Mouse (Mus musculus): ENCODE results near the gene Gm28557. TPM values are rescaled to one million over a fixed set of nuclear protein-coding genes. Genes with fewer than 3 reads are reported as not detected.

Gene Gm28557
- total RNA-seq, 4 experiments from 2014 or later, result 3.1 to 4.3 (median 3.5) TPM

Other genes with a start within 250 kb of the Gm28557 start
- 1 to 10 TPM; 1.4 to 3.0 (median 2.3) TPM for gene Gm10767, start 203.7 kb downstream of the Gm28557 start, total RNA-seq (2022)
- 1 to 10 TPM; 4.2 to 5.4 (median 4.7) TPM for gene Zfp712, start 47.4 kb downstream of the Gm28557 start, total RNA-seq (2022)
- gene Zfp708, start 10.6 kb downstream of the Gm28557 start, total RNA-seq (2022), result 1 to 10 TPM; 2.2 to 2.7 (median 2.6) TPM
- under 1 TPM; 0.25 to 0.78 (median 0.54) TPM for gene Rslcan18, start 7.7 kb upstream of the Gm28557 start, total RNA-seq (2022)
- 10 to 100 TPM in 2 of 4 experiments, 1 to 10 TPM in 2; 8.4 to 13.8 (median 11.4) TPM for gene Zfp759, start 13.1 kb upstream of the Gm28557 start, total RNA-seq (2022)
- 1 to 10 TPM; 4.7 to 7.2 (median 5.8) TPM for gene Rsl1, start 64.6 kb upstream of the Gm28557 start, total RNA-seq (2022)
- 1 to 10 TPM; 2.3 to 4.3 (median 3.8) TPM for gene Zfp455, start 85.9 kb upstream of the Gm28557 start, total RNA-seq (2022)
- gene Zfp458, start 169.9 kb upstream of the Gm28557 start, total RNA-seq (2022), result 10 to 100 TPM; 18.2 to 26.5 (median 23.8) TPM
- 1 to 10 TPM; 5.0 to 9.0 (median 6.3) TPM for gene Zfp457, start 197.9 kb upstream of the Gm28557 start, total RNA-seq (2022)
- 1 to 10 TPM; 3.2 to 4.3 (median 3.9) TPM for gene Zfp595, start 224.0 kb upstream of the Gm28557 start, total RNA-seq (2022)